Mouse (Mus musculus) R1 (cell line): ENCODE data around the gene 1700020A23Rik.

Experiments used
- DNase-seq: peaks from one replicate; pipeline ENCODE4 v3.0.0-alpha.2; 2018; ENCODE audit warnings: low read depth, low spot score

The 1700020A23Rik gene

GRCm38 (mm10) chr2:130450434-130450796, 45.4 kb downstream of the 1700020A23Rik start:
- peak; percentile 42 for DNase-seq

DNA sequence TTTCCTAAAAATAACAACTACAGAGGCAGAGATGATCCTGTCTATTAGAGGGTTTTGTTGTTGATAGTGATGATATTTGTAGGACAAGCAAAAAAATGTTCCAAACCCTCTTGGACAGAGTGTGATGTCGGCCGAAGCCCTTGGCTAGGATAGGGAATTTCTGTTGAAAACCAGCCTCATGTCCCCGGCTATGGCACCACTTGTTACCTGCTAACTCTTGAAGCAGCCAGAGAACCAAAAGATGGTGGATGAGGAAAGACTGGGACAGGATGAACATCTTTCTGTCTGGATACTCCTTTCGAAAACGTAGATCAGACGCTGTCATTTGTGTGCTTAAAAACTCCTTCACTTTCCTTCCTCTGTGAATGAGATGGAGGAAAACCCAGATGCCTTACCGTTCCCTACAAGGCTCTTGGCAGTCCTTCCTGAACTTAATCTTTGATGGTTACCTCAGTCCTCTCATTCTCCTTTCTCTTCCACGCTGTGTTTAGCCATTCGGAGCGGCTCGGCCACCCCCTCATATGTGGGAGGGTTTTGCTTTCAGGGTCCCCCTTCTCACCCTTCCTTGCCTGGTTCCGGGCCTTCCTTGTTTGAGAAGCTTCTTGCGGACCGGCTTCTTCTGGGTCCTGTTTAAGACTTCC, 46.1 kb downstream of the 1700020A23Rik start:
- DNase-seq, result no peak

DNA sequence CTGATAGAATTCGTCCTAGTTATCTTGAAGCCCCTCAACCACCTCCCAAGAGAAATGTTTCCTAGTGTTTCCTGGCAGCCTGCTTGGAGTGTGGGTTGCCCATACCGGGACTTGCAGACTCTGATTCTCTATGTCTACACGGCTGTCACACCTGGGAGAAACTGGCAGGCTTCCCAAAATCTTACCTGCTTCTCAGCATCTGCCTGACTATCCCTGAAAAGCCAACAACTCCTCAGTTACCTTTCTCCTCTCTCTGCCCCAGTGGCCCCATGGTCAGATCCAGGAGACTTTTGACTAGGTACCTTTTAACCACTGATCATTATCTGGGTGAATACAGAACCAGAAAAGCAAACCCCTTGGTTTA, 46.6 kb downstream of the 1700020A23Rik start:
- no peak for DNase-seq

DNA sequence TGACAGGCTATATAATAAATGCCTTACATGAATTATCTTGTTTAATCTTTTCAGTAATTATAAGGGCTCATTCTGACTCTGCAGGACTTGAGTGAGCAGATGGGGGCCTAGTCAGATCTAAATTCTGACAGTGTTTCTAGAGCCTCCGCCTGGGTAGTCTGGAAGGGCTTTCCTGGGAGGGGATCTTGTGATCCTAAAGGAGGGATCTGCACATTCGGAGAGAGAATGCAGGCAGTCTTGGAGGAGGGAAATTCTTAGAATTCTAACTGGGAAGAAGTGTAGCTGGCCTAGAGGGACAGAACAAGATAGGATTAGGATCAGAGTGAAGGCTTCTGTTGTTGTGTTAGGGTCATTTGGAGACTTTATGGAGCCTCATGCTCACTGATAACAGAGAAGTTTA, 47.2 kb downstream of the 1700020A23Rik start:
- no peak for DNase-seq

DNA sequence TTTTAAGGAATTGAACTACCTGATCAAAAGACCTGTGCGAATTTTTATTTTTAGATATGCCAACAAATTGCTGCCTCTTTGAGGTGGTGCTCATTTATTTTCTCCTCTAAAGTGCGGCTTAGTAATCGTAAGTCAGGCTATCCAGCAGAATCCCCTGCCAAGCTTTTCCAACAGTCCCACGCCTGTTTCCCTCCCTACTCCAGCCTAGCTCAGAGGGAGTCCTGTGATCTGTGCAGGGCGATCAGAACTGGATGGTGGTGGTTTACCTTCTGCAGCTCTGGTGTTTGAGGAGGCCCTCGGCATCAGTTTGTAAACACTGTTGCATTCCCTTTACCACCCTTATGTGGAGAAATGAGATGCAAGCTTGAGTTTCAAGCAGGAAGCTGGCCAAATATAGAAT, 48.4 kb downstream of the 1700020A23Rik start:
- no peak for DNase-seq

DNA sequence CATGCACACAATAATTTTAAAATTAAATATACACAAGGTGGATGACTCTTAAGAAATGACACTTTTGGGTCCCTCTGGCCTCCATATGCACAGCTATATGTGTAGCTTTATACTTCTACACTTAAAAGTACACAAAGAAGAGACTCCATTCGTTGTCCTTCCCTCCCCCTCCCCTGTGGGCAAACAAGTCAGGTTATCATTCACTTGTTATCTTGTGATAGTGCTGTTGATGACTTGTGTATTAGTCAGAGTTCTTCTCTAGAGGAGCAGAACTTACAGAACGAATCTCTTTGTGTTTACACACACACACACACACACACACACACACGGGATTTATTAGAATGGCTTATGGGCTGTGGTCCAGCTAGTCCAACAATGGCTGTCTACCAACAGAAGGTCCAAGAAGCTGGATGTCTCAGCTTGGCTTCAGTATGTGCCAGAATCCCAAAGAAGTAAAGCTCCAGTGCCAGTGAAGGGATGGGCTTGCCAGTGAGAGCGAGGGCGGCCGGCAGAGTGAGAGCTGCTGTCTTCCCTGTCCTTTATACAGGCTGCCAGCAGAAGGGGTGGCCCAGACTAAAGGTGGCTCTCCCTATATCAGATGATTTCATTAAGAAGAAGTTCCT, 49.8 kb downstream of the 1700020A23Rik start:
- DNase-seq, result no peak
